Comparison of ENCODE assay signal across 12 mouse cellular contexts in the genomic region with DNA sequence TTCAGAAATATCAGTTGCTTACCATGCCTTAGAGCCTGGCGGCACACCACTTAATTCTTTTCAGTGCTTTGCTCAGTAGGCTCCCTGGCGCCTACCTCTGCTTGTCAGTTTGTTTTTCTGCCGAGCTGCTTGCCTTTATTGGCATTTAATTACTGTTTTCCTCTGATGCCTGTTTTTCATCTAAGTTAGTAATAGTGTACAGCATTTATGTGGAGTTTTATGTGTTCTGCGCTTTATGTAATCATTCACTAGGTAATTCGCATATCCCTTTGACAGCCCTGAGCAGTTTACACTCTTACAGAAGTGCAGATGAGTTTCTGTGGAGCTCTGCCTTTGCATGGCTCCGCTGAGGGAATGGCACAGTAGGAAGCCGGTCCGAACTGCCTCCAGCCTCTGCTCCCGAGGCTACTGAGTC.
DNase-seq lines count a peak whose midpoint lies in the region; ATAC-seq lines count a peak whose summit lies in the region.
"Had no signal": no experiment of that assay in that cellular context is flagged by ENCODE, and none has a peak within 500 bp of the region (broad histone marks: within the 10 kb centered on the region; RNA-seq: fewer than 3 reads in every experiment).

No protein-coding gene starts in this region.

- no peak for DNase-seq in heart, embryonic 10.5 days (ENCODE audit: low spot score)
- DNase-seq in heart, adult 9 months (ENCODE audit: low spot score in 2 of 2): no peak
- no peak for DNase-seq in midbrain, embryonic 11.5 days (ENCODE audit: low spot score, missing footprints)
- no peak for DNase-seq in ovary, postnatal 14 days (ENCODE audit: low spot score)
- DNase-seq in left cerebral cortex, adult 9 months (ENCODE audit: low spot score in 2 of 2): no peak
- DNase-seq: gastrocnemius, postnatal 14 days; layer of hippocampus, adult 9-11 months; lung, adult 2 months; right cerebral cortex, postnatal 25 days had no signal

- H3K36me3 ChIP-seq in heart, embryonic 10.5 days: peaks cover 9% of the 10 kb centered on the region
- H3K36me3 ChIP-seq in midbrain, embryonic 15.5 days (replicated peaks): no peaks in the 10 kb centered on the region; the same call in 1 of the 2 replicates
- H3K36me3 ChIP-seq in midbrain, embryonic 11.5 days (ENCODE audit: control insufficient read depth, insufficient read depth, low read length): no peaks in the 10 kb centered on the region
- peaks cover 3% of the 10 kb centered on the region; the same call in 1 of the 2 replicates for H3K36me3 ChIP-seq in hindbrain, embryonic 15.5 days
- peaks cover 2% of the 10 kb centered on the region; the same call in 1 of the 2 replicates for H3K36me3 ChIP-seq in neural tube, embryonic 15.5 days

- no peaks in the 10 kb centered on the region for H3K4me1 ChIP-seq in heart, embryonic 10.5 days
- peaks cover 7% of the 10 kb centered on the region; the same call in 1 of the 2 replicates for H3K4me1 ChIP-seq in midbrain, embryonic 15.5 days
- no peaks in the 10 kb centered on the region for H3K4me1 ChIP-seq in midbrain, embryonic 11.5 days (ENCODE audit: control insufficient read depth, insufficient read depth, low read length)
- H3K4me1 ChIP-seq in hindbrain, embryonic 15.5 days (replicated peaks): peaks cover 7% of the 10 kb centered on the region
- peaks cover 8% of the 10 kb centered on the region; the same call in 1 of the 2 replicates for H3K4me1 ChIP-seq in neural tube, embryonic 15.5 days

- no peak overlapping the region for H3K9ac ChIP-seq in midbrain, embryonic 15.5 days
- H3K9ac ChIP-seq in midbrain, embryonic 11.5 days (ENCODE audit: low read length): no peak overlapping the region
- H3K9ac ChIP-seq in hindbrain, embryonic 15.5 days: no peak overlapping the region
- H3K9ac ChIP-seq in neural tube, embryonic 15.5 days (replicated peaks): no peak overlapping the region

- peak; percentile 82 for ATAC-seq in midbrain, embryonic 15.5 days (replicated peaks)
- ATAC-seq in midbrain, embryonic 11.5 days (ENCODE audit: low FRiP score): no peak
- no peak for ATAC-seq in hindbrain, embryonic 15.5 days (ENCODE audit: low FRiP score, low read depth)
- ATAC-seq in neural tube, embryonic 15.5 days (ENCODE audit: low FRiP score): peak; percentile 80

- WGBS in heart, embryonic 10.5 days: 19% methylated on average over 9 of the region's 9 CpGs
- 10% methylated on average over 9 of the region's 9 CpGs for WGBS in midbrain, embryonic 15.5 days
- WGBS in midbrain, embryonic 11.5 days: 10% methylated on average over 9 of the region's 9 CpGs
- 9% methylated on average over 9 of the region's 9 CpGs for WGBS in hindbrain, embryonic 15.5 days
- 4% methylated on average over 9 of the region's 9 CpGs for WGBS in neural tube, embryonic 15.5 days

- peak overlapping the region; percentile 17; the same call in 1 of the 2 replicates for H3K4me2 ChIP-seq in midbrain, embryonic 15.5 days
- H3K4me2 ChIP-seq in midbrain, embryonic 11.5 days: no peak overlapping the region
- H3K4me2 ChIP-seq in hindbrain, embryonic 15.5 days: 0 out of 2 replicates have a peak overlapping the region, but pooled peaks have one; percentile 12
- H3K4me2 ChIP-seq in neural tube, embryonic 15.5 days: peak overlapping the region; percentile 30

- no peaks in the 10 kb centered on the region for H3K27me3 ChIP-seq in heart, embryonic 10.5 days (ENCODE audit: insufficient read depth, poor library complexity, severe bottlenecking)
- no peaks in the 10 kb centered on the region for H3K27me3 ChIP-seq in midbrain, embryonic 15.5 days (replicated peaks)
- no peaks in the 10 kb centered on the region for H3K27me3 ChIP-seq in midbrain, embryonic 11.5 days (ENCODE audit: control insufficient read depth, insufficient read depth, low read length)
- no peaks in the 10 kb centered on the region for H3K27me3 ChIP-seq in hindbrain, embryonic 15.5 days
- H3K27me3 ChIP-seq in neural tube, embryonic 15.5 days (replicated peaks): no peaks in the 10 kb centered on the region

- 0 out of 2 replicates have a peak overlapping the region, but pooled peaks have one; percentile 3 for H3K4me3 ChIP-seq in heart, embryonic 10.5 days
- H3K4me3 ChIP-seq in midbrain, embryonic 15.5 days: no peak overlapping the region
- H3K4me3 ChIP-seq in midbrain, embryonic 11.5 days (ENCODE audit: low read depth, low read length): no peak overlapping the region
- H3K4me3 ChIP-seq in hindbrain, embryonic 15.5 days: no peak overlapping the region
- no peak overlapping the region for H3K4me3 ChIP-seq in neural tube, embryonic 15.5 days (replicated peaks)

- H3K27ac ChIP-seq in heart, embryonic 10.5 days: no peak overlapping the region
- no peak overlapping the region for H3K27ac ChIP-seq in midbrain, embryonic 15.5 days
- no peak overlapping the region for H3K27ac ChIP-seq in midbrain, embryonic 11.5 days (ENCODE audit: low read depth, low read length)
- H3K27ac ChIP-seq in hindbrain, embryonic 15.5 days (replicated peaks): no peak overlapping the region
- peak overlapping the region; percentile 33; the same call in 1 of the 2 replicates for H3K27ac ChIP-seq in neural tube, embryonic 15.5 days (replicated peaks)

- H3K9me3 ChIP-seq in heart, embryonic 10.5 days: no peaks in the 10 kb centered on the region
- H3K9me3 ChIP-seq in midbrain, embryonic 15.5 days: no peaks in the 10 kb centered on the region
- H3K9me3 ChIP-seq in midbrain, embryonic 11.5 days (ENCODE audit: control insufficient read depth, low read length): no peaks in the 10 kb centered on the region
- H3K9me3 ChIP-seq in hindbrain, embryonic 15.5 days: no peaks in the 10 kb centered on the region
- H3K9me3 ChIP-seq in neural tube, embryonic 15.5 days (replicated peaks): no peaks in the 10 kb centered on the region

Comparison
In these comparisons a context has a peak if more than half of its experiments do, and no peak if none do; other contexts are left out.
1. ATAC-seq: peak in midbrain, embryonic 15.5 days (single experiment) and neural tube, embryonic 15.5 days (single experiment); none in midbrain, embryonic 11.5 days (single experiment) and hindbrain, embryonic 15.5 days (single experiment).